Mouse (Mus musculus) midbrain, postnatal 0 days (tissue): Measurements from ENCODE around the gene Olfr811. TPM values are rescaled to one million over a fixed set of nuclear protein-coding genes. Genes with fewer than 3 reads are reported as not detected.

Experiments used
- ATAC-seq: fragments of 200-750 bp; cut with Nextera tagmentation; 2 replicates; pipeline ENCODE4 v1.8.0; 2017; ENCODE audit warnings: moderate number of reproducible peaks, mild to moderate bottlenecking, moderate TSS enrichment, moderate library complexity; ENCODE audit not compliant: low FRiP score
- DNase-seq: peaks from one replicate; pipeline ENCODE4 v3.0.0-alpha.2; 2015; ENCODE audit warnings: low spot score
- H3K27ac ChIP-seq: fragments of 300-500 bp; sonication (generic); 2 replicates; pipeline ENCODE4 v1.5.1; 2014; ENCODE audit warnings: low read depth, mild to moderate bottlenecking, low read length, mixed read lengths
- H3K27me3 ChIP-seq: fragments of 300-500 bp; sonication (generic); 2 replicates; pipeline ENCODE4 v1.6.1; 2014; ENCODE audit warnings: low read length, control low read depth, mixed read lengths; ENCODE audit not compliant: insufficient read depth
- H3K36me3 ChIP-seq: fragments of 300-500 bp; sonication (generic); 2 replicates; pipeline ENCODE4 v1.6.1; 2014; ENCODE audit warnings: low read length, control low read depth, mixed read lengths; ENCODE audit not compliant: insufficient read depth
- H3K4me1 ChIP-seq: fragments of 300-500 bp; sonication (generic); 2 replicates; pipeline ENCODE4 v1.6.1; 2014; ENCODE audit warnings: mild to moderate bottlenecking, control low read depth, antibody characterized with exemption, low read length, mixed read lengths; ENCODE audit not compliant: insufficient read depth
- H3K4me2 ChIP-seq: fragments of 300-500 bp; sonication (generic); 2 replicates; pipeline ENCODE4 v1.6.1; 2014; ENCODE audit warnings: low read depth, mild to moderate bottlenecking, low read length, mixed read lengths; ENCODE audit not compliant: poor library complexity, severe bottlenecking
- H3K4me3 ChIP-seq: fragments of 300-500 bp; sonication (generic); 2 replicates; pipeline ENCODE4 v1.5.1; 2014; ENCODE audit warnings: low read depth, mild to moderate bottlenecking, low read length, moderate library complexity
- H3K9ac ChIP-seq: fragments of 300-500 bp; sonication (generic); replicated peaks from 2 replicates; pipeline ENCODE4 v1.6.1; 2014; ENCODE audit warnings: mild to moderate bottlenecking, low read length, moderate library complexity, mixed read lengths; ENCODE audit not compliant: poor library complexity, severe bottlenecking
- H3K9me3 ChIP-seq: fragments of 300-500 bp; sonication (generic); 2 replicates; pipeline ENCODE4 v1.6.1; 2016; ENCODE audit warnings: low read length, control low read depth
- CTCF ChIP-seq: IDR thresholded peaks from 2 replicates; pipeline ENCODE4 v1.5.1; 2016; ENCODE audit warnings: antibody characterized with exemption, mild to moderate bottlenecking
- WGBS: fragments of 180-500 bp; shearing (Covaris S2); extraction: QIAGEN DNeasy Blood & Tissue Kit; methylation state at CpG from one replicate; pipeline ENCODE4 v1.1.7; 2014; 5-methylcytosine and 5-hydroxymethylcytosine counted together
- polyA plus RNA-seq: library from polyadenylated mRNA; unstranded; fragments of >200 nt; fragmentation: Nextera tagmentation; extraction: Ambion mirVana; gene quantifications from 2 replicates; pipeline ENCODE4 v1.2.1, GENCODE M21; 2015
- total RNA-seq: library from RNA; depleted of rRNA; stranded (reverse); fragments of >200 nt; gene quantifications from 2 replicates; pipeline ENCODE4 v1.2.3, GENCODE M21; 2014; rRNA removed

Olfr811 gene
- total and polyA plus RNA-seq, 2 experiments from 2014 or later, result not detected

GRCm38 (mm10) chr10:129765182-129765581 lies 39.0 kb downstream of the Olfr811 start, which contains the start of gene Olfr808:
TSS of gene Olfr808 (plus strand) at chr10:129765482.
- Histone ChIP-seq H3K4me2 (no peak within 1 kb of the TSS), H3K4me1 (no peaks in the 10 kb centered on the region), H3K9ac (no peak within 1 kb of the TSS), H3K9me3 (no peaks in the 10 kb centered on the region), H3K27me3 (no peaks in the 10 kb centered on the region), H3K36me3 (no peaks in the 10 kb centered on the region), H3K4me3 (no peak within 1 kb of the TSS), H3K27ac (no peak within 1 kb of the TSS)
- no peak for ATAC-seq
- 93% methylated on average over 1 of the region's 1 CpGs for WGBS
- no peak for TF ChIP-seq CTCF
- DNase-seq, result no peak

GRCm38 (mm10) chr10:129757693-129758092 lies 46.5 kb downstream of the Olfr811 start, which contains the start of gene Olfr807:
TSS of gene Olfr807 (minus strand) at chr10:129757793.
- no peak for DNase-seq
- H3K4me3 ChIP-seq, result no peak within 1 kb of the TSS
- H3K4me1 ChIP-seq, result no peaks in the 10 kb centered on the region
- H3K36me3 ChIP-seq, result no peaks in the 10 kb centered on the region
- no peak for ATAC-seq
- WGBS, result 88% methylated on average over 1 of the region's 1 CpGs
- no peak for TF ChIP-seq CTCF
- no peak within 1 kb of the TSS for H3K27ac ChIP-seq
- H3K9me3 ChIP-seq, result no peaks in the 10 kb centered on the region
- no peak within 1 kb of the TSS for H3K9ac ChIP-seq
- no peak within 1 kb of the TSS for H3K4me2 ChIP-seq
- H3K27me3 ChIP-seq, result no peaks in the 10 kb centered on the region

Other genes starting within 250 kb of the Olfr811 start
- not detected in 2 replicates for gene Olfr794, start 236.7 kb downstream of the Olfr811 start, total RNA-seq
- not detected in 2 replicates for gene Olfr794, start 236.7 kb downstream of the Olfr811 start, polyA plus RNA-seq
- gene Olfr796, start 191.8 kb downstream of the Olfr811 start, total RNA-seq, result not detected in 2 replicates
- not detected in 2 replicates for gene Olfr796, start 191.8 kb downstream of the Olfr811 start, polyA plus RNA-seq
- gene Olfr798, start 176.5 kb downstream of the Olfr811 start, total RNA-seq, result not detected in 2 replicates
- not detected in 2 replicates for gene Olfr798, start 176.5 kb downstream of the Olfr811 start, polyA plus RNA-seq
- not detected in 2 replicates for gene Olfr799, start 166.9 kb downstream of the Olfr811 start, total RNA-seq
- gene Olfr799, start 166.9 kb downstream of the Olfr811 start, polyA plus RNA-seq, result not detected in 2 replicates
- not detected in 2 replicates for gene Olfr800, start 146.7 kb downstream of the Olfr811 start, total RNA-seq
- not detected in 2 replicates for gene Olfr800, start 146.7 kb downstream of the Olfr811 start, polyA plus RNA-seq
- not detected in 2 replicates for gene Olfr801, start 130.5 kb downstream of the Olfr811 start, total RNA-seq
- gene Olfr801, start 130.5 kb downstream of the Olfr811 start, polyA plus RNA-seq, result not detected in 2 replicates
- gene Olfr802, start 116.2 kb downstream of the Olfr811 start, total RNA-seq, result not detected in 2 replicates
- gene Olfr802, start 116.2 kb downstream of the Olfr811 start, polyA plus RNA-seq, result 0.04 and 0.11 TPM in 2 replicates
- gene Olfr803, start 110.1 kb downstream of the Olfr811 start, total RNA-seq, result not detected in 2 replicates
- not detected in 2 replicates for gene Olfr803, start 110.1 kb downstream of the Olfr811 start, polyA plus RNA-seq
- gene Olfr804, start 101.2 kb downstream of the Olfr811 start, total RNA-seq, result not detected in 2 replicates
- not detected in 2 replicates for gene Olfr804, start 101.2 kb downstream of the Olfr811 start, polyA plus RNA-seq
- not detected in 2 replicates for gene Olfr805, start 75.0 kb downstream of the Olfr811 start, total RNA-seq
- not detected in 2 replicates for gene Olfr805, start 75.0 kb downstream of the Olfr811 start, polyA plus RNA-seq
- not detected in 2 replicates for gene Olfr806, start 62.5 kb downstream of the Olfr811 start, total RNA-seq
- not detected in 2 replicates for gene Olfr806, start 62.5 kb downstream of the Olfr811 start, polyA plus RNA-seq
- not detected in 2 replicates for gene Olfr807, start 46.6 kb downstream of the Olfr811 start, total RNA-seq
- not detected in 2 replicates for gene Olfr807, start 46.6 kb downstream of the Olfr811 start, polyA plus RNA-seq
- not detected in 2 replicates for gene Olfr808, start 38.9 kb downstream of the Olfr811 start, total RNA-seq
- not detected in 2 replicates for gene Olfr808, start 38.9 kb downstream of the Olfr811 start, polyA plus RNA-seq
- gene Olfr809, start 29.8 kb downstream of the Olfr811 start, total RNA-seq, result not detected in 2 replicates
- gene Olfr809, start 29.8 kb downstream of the Olfr811 start, polyA plus RNA-seq, result not detected in 2 replicates
- not detected in 2 replicates for gene Olfr810, start 9.5 kb downstream of the Olfr811 start, total RNA-seq
- gene Olfr810, start 9.5 kb downstream of the Olfr811 start, polyA plus RNA-seq, result not detected in 2 replicates
- not detected in 2 replicates for gene Olfr812, start 41.7 kb upstream of the Olfr811 start, total RNA-seq
- gene Olfr812, start 41.7 kb upstream of the Olfr811 start, polyA plus RNA-seq, result not detected in 2 replicates
- gene Olfr813, start 51.0 kb upstream of the Olfr811 start, total RNA-seq, result not detected in 2 replicates
- not detected in 2 replicates for gene Olfr813, start 51.0 kb upstream of the Olfr811 start, polyA plus RNA-seq
- not detected in 2 replicates for gene Olfr814, start 75.5 kb upstream of the Olfr811 start, total RNA-seq
- gene Olfr814, start 75.5 kb upstream of the Olfr811 start, polyA plus RNA-seq, result not detected in 2 replicates
- not detected in 2 replicates for gene Olfr815, start 101.5 kb upstream of the Olfr811 start, total RNA-seq
- gene Olfr815, start 101.5 kb upstream of the Olfr811 start, polyA plus RNA-seq, result not detected in 2 replicates
- gene Olfr816, start 111.2 kb upstream of the Olfr811 start, total RNA-seq, result not detected in 2 replicates
- gene Olfr816, start 111.2 kb upstream of the Olfr811 start, polyA plus RNA-seq, result not detected in 2 replicates
- gene Olfr818, start 144.7 kb upstream of the Olfr811 start, total RNA-seq, result not detected in 2 replicates
- gene Olfr818, start 144.7 kb upstream of the Olfr811 start, polyA plus RNA-seq, result not detected in 2 replicates
- gene Olfr819, start 162.9 kb upstream of the Olfr811 start, total RNA-seq, result not detected in 2 replicates
- not detected in 2 replicates for gene Olfr819, start 162.9 kb upstream of the Olfr811 start, polyA plus RNA-seq
- gene Olfr247, start 171.7 kb upstream of the Olfr811 start, total RNA-seq, result not detected in 2 replicates
- not detected in 2 replicates for gene Olfr247, start 171.7 kb upstream of the Olfr811 start, polyA plus RNA-seq
- gene Gm10310, start 180.7 kb upstream of the Olfr811 start, total RNA-seq, result not detected in 2 replicates
- gene Gm10310, start 180.7 kb upstream of the Olfr811 start, polyA plus RNA-seq, result not detected in 2 replicates
- not detected in 2 replicates for gene Olfr820, start 208.2 kb upstream of the Olfr811 start, total RNA-seq
- not detected in 2 replicates for gene Olfr820, start 208.2 kb upstream of the Olfr811 start, polyA plus RNA-seq
- not detected in 2 replicates for gene Olfr821, start 226.0 kb upstream of the Olfr811 start, total RNA-seq
- not detected in 2 replicates for gene Olfr821, start 226.0 kb upstream of the Olfr811 start, polyA plus RNA-seq